Mouse (Mus musculus): Measurements from ENCODE around the gene Gm6763.
"Not testable (repeated sequence)": the region's sequence is repeated elsewhere in the genome, so short reads cannot be mapped to it uniquely, and the experiment has no call there.

Gene Gm6763

DNA sequence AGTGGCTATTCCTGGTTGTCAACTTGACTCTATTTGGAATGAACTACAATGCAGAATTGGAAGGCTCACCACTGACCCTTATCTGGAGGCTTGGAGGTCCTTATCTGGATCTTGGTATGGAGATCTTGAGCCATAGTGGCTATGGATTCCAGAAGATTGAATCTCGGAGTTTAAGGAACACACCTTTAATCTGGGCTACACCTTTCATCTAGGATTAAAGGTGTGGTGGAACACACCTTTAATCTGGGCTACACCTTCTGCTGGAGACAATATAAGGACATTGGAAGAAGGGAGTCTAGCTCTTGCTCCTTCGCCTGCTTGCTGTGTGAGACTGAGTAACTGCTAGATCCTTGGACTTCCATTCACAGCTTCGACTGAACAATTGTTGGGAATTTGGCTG, at the start of gene Gm6763:
Gene Gm6763, plus strand, starts transcription at position 301 of the 400 bp plus-strand sequence.
- not testable (repeated sequence) for DNase-seq (ENCODE audit: low spot score in 2 of 2)

DNA sequence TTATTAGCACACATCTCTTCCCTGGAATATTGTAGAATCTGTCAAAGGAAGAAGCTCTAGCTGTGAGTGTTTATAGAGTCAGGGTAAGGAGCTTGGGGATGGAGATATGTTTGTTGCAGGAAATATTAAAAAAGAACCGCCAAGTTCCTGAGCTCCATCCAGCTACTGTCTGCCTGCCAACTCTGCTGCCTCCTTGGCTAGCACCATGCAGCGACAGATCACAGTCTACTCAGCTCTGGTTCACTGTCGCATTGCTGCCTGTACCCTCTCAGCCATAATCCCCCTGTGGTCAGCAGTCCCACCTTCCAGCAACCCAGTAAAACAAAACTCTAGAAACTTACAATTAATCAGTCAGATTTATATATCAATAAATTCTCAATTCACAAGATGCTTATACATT, 41.3 kb upstream of the Gm6763 start:
- DNase-seq (ENCODE audit: low spot score in 2 of 2), result no peak

DNA sequence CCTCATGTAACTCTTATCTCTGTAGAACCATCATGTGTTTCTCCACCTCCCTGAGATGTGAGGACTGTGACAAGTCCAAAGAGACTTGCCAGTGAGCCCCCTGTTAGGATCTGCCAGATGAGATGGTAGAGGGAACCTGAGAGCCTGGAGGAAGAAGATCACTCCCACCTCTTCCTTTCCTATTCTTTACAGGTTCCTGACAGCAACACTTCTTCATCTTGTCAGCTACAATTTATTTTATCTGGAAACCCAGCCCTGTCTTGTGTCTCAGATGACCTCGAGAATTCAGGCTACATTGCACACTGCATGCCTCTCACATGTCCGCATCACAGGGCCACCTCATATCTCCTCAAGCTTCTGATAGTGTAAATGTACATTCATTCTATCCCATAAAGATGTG, 33.0 kb upstream of the Gm6763 start:
- DNase-seq (ENCODE audit: low spot score in 2 of 2), result no peak

DNA sequence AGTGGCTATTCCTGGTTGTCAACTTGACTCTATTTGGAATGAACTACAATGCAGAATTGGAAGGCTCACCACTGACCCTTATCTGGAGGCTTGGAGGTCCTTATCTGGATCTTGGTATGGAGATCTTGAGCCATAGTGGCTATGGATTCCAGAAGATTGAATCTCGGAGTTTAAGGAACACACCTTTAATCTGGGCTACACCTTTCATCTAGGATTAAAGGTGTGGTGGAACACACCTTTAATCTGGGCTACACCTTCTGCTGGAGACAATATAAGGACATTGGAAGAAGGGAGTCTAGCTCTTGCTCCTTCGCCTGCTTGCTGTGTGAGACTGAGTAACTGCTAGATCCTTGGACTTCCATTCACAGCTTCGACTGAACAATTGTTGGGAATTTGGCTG, 8.6 kb upstream of the Gm6763 start, which contains the start of gene Gm21293:
Gene Gm21293, plus strand, starts transcription at position 301 of the 400 bp plus-strand sequence.
- DNase-seq (ENCODE audit: low spot score in 2 of 2), result not testable (repeated sequence)

DNA sequence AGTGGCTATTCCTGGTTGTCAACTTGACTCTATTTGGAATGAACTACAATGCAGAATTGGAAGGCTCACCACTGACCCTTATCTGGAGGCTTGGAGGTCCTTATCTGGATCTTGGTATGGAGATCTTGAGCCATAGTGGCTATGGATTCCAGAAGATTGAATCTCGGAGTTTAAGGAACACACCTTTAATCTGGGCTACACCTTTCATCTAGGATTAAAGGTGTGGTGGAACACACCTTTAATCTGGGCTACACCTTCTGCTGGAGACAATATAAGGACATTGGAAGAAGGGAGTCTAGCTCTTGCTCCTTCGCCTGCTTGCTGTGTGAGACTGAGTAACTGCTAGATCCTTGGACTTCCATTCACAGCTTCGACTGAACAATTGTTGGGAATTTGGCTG, 8.4 kb downstream of the Gm6763 start, which contains the start of gene Gm8764:
Gene Gm8764, plus strand, starts transcription at position 301 of the 400 bp plus-strand sequence.
- DNase-seq (ENCODE audit: low spot score in 2 of 2), result not testable (repeated sequence)

DNA sequence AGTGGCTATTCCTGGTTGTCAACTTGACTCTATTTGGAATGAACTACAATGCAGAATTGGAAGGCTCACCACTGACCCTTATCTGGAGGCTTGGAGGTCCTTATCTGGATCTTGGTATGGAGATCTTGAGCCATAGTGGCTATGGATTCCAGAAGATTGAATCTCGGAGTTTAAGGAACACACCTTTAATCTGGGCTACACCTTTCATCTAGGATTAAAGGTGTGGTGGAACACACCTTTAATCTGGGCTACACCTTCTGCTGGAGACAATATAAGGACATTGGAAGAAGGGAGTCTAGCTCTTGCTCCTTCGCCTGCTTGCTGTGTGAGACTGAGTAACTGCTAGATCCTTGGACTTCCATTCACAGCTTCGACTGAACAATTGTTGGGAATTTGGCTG, 16.9 kb downstream of the Gm6763 start, which contains the start of gene Gm21304:
Gene Gm21304, plus strand, starts transcription at position 301 of the 400 bp plus-strand sequence.
- DNase-seq (ENCODE audit: low spot score in 2 of 2), result not testable (repeated sequence)

DNA sequence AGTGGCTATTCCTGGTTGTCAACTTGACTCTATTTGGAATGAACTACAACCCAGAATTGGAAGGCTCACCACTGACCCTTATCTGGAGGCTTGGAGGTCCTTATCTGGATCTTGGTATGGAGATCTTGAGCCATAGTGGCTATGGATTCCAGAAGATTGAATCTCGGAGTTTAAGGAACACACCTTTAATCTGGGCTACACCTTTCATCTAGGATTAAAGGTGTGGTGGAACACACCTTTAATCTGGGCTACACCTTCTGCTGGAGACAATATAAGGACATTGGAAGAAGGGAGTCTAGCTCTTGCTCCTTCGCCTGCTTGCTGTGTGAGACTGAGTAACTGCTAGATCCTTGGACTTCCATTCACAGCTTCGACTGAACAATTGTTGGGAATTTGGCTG, 25.4 kb downstream of the Gm6763 start, which contains the start of gene Gm21312:
Gene Gm21312, plus strand, starts transcription at position 301 of the 400 bp plus-strand sequence.
- not testable (repeated sequence) for DNase-seq (ENCODE audit: low spot score in 2 of 2)

DNA sequence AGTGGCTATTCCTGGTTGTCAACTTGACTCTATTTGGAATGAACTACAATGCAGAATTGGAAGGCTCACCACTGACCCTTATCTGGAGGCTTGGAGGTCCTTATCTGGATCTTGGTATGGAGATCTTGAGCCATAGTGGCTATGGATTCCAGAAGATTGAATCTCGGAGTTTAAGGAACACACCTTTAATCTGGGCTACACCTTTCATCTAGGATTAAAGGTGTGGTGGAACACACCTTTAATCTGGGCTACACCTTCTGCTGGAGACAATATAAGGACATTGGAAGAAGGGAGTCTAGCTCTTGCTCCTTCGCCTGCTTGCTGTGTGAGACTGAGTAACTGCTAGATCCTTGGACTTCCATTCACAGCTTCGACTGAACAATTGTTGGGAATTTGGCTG, 33.9 kb downstream of the Gm6763 start, which contains the start of gene Gm20765:
Gene Gm20765, plus strand, starts transcription at position 301 of the 400 bp plus-strand sequence.
- DNase-seq (ENCODE audit: low spot score in 2 of 2), result not testable (repeated sequence)

DNA sequence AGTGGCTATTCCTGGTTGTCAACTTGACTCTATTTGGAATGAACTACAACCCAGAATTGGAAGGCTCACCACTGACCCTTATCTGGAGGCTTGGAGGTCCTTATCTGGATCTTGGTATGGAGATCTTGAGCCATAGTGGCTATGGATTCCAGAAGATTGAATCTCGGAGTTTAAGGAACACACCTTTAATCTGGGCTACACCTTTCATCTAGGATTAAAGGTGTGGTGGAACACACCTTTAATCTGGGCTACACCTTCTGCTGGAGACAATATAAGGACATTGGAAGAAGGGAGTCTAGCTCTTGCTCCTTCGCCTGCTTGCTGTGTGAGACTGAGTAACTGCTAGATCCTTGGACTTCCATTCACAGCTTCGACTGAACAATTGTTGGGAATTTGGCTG, 42.4 kb downstream of the Gm6763 start, which contains the start of gene Gm4340:
Gene Gm4340, plus strand, starts transcription at position 301 of the 400 bp plus-strand sequence.
- DNase-seq (ENCODE audit: low spot score in 2 of 2), result not testable (repeated sequence)

All from urinary bladder, postnatal 4 days (tissue).